Mouse (Mus musculus) hindbrain, embryonic 14.5 days (tissue): ENCODE results near the gene Stam. TPM values are rescaled to one million over a fixed set of nuclear protein-coding genes. Genes with fewer than 3 reads are reported as not detected.

Experiments used
- ATAC-seq: fragments of 200-750 bp; cut with Nextera tagmentation; 2 replicates; pipeline ENCODE4 v1.8.0; 2017; ENCODE audit warnings: moderate number of reproducible peaks, mild to moderate bottlenecking, moderate TSS enrichment, moderate library complexity; ENCODE audit not compliant: low FRiP score
- DNase-seq: peaks from one replicate; pipeline ENCODE4 v3.0.0-alpha.2; 2015; ENCODE audit warnings: low spot score
- H3K27ac ChIP-seq: fragments of 300-500 bp; sonication (generic); 2 replicates; pipeline ENCODE4 v1.5.1; 2014; ENCODE audit warnings: mild to moderate bottlenecking, moderate library complexity
- H3K27me3 ChIP-seq: fragments of 300-500 bp; sonication (generic); 2 replicates; pipeline ENCODE4 v1.6.1; 2014; ENCODE audit warnings: mild to moderate bottlenecking, low read length, mixed read lengths; ENCODE audit not compliant: control insufficient read depth, insufficient read depth
- H3K36me3 ChIP-seq: fragments of 300-500 bp; sonication (generic); replicated peaks from 2 replicates; pipeline ENCODE4 v1.6.1; 2014; ENCODE audit not compliant: control insufficient read depth, insufficient read depth
- H3K4me1 ChIP-seq: fragments of 300-500 bp; sonication (generic); replicated peaks from 2 replicates; pipeline ENCODE4 v1.6.1; 2014; ENCODE audit warnings: antibody characterized with exemption, low read length, mixed read lengths; ENCODE audit not compliant: control insufficient read depth, insufficient read depth
- H3K4me2 ChIP-seq: fragments of 300-500 bp; sonication (generic); replicated peaks from 2 replicates; pipeline ENCODE4 v1.6.1; 2014; ENCODE audit warnings: mild to moderate bottlenecking, moderate library complexity
- H3K4me3 ChIP-seq: fragments of 300-500 bp; sonication (generic); replicated peaks from 2 replicates; pipeline ENCODE4 v1.5.1; 2014; ENCODE audit warnings: mild to moderate bottlenecking, low read length
- H3K9ac ChIP-seq: fragments of 300-500 bp; sonication (generic); 2 replicates; pipeline ENCODE4 v1.6.1; 2014
- H3K9me3 ChIP-seq: fragments of 300-500 bp; sonication (generic); 2 replicates; pipeline ENCODE4 v1.6.1; 2016; ENCODE audit warnings: low read length; ENCODE audit not compliant: control insufficient read depth
- WGBS: fragments of 180-500 bp; shearing (Covaris S2); extraction: QIAGEN DNeasy Blood & Tissue Kit; methylation state at CpG from one replicate; pipeline ENCODE4 v1.1.7; 2014; 5-methylcytosine and 5-hydroxymethylcytosine counted together
- polyA plus RNA-seq: library from polyadenylated mRNA; unstranded; fragments of >200 nt; fragmentation: Nextera tagmentation; extraction: Ambion mirVana; gene quantifications from 2 replicates; pipeline ENCODE4 v1.2.1, GENCODE M21; 2014

Gene Stam
- polyA plus RNA-seq, 1 experiment from 2014 or later = 134 TPM

DNA sequence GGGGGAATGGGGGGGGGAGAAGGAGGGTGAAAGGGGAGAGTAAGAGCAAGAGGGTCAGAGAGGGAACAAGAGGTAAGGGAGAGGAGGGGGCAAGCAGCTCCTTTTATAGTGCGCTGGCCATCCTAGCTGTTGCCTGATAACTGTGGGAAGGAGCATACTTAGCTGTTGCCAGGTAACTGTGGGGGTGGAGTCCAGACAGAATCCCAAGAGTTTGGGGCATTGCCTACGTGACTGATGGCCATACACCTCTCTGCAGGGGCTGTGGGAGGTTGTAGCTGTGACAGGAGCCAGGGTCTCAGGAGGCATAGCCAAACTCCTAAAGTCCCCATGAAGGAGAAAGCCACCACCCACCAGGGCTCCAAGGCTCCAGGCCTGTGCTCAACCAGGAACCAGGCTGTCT lies 66.1 kb downstream of the Stam start:
- Histone ChIP-seq H3K4me1 (no peaks in the 10 kb centered on the region), H3K4me3 (no peak overlapping the region), H3K27ac (no peak overlapping the region), H3K9ac (no peak overlapping the region), H3K4me2 (no peak overlapping the region), H3K27me3 (no peaks in the 10 kb centered on the region), H3K9me3 (no peaks in the 10 kb centered on the region), H3K36me3 (peaks cover 59% of the 10 kb centered on the region)
- WGBS = 21% methylated on average over 2 of the region's 2 CpGs
- ATAC-seq (no peak; the same call in 1 of the 2 replicates), DNase-seq (no peak)

DNA sequence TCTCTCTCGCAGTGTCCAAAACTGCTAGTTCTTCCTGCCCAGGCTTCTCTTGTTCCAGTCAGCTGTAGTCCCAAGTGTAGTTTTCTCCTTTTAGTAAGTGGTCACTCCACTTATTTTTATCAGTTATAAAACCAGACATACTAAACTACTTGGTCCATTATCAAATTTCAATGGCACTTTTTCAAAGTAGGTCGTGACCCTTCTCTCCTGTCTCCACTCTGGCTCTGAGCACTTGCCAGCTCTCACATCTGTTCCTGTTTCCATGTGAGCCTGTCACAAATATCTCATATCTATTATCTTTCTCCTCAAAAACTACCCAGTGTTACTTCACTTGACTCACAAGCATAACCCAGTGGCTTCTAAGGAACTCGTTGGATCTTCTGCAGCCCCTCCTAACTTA lies 71.4 kb downstream of the Stam start:
- no peak for ATAC-seq
- DNase-seq = no peak
- H3K36me3 ChIP-seq = peaks cover 52% of the 10 kb centered on the region
- no peaks in the 10 kb centered on the region for H3K4me1 ChIP-seq
- 90% methylated on average over 3 of the region's 3 CpGs for WGBS
- no peak overlapping the region for H3K27ac ChIP-seq
- no peak overlapping the region for H3K4me3 ChIP-seq
- no peak overlapping the region for H3K4me2 ChIP-seq
- H3K9ac ChIP-seq = no peak overlapping the region
- H3K27me3 ChIP-seq = no peaks in the 10 kb centered on the region
- no peaks in the 10 kb centered on the region for H3K9me3 ChIP-seq

GRCm38 (mm10) chr2:14146913-14147312 lies 73.0 kb downstream of the Stam start:
- Histone ChIP-seq H3K36me3 (peaks cover 46% of the 10 kb centered on the region), H3K4me2 (no peak overlapping the region), H3K4me3 (no peak overlapping the region), H3K27me3 (no peaks in the 10 kb centered on the region), H3K9ac (no peak overlapping the region), H3K27ac (no peak overlapping the region), H3K4me1 (no peaks in the 10 kb centered on the region), H3K9me3 (no peaks in the 10 kb centered on the region)
- ATAC-seq = no peak
- DNase-seq = no peak
- WGBS = 95% methylated on average over 2 of the region's 2 CpGs

DNA sequence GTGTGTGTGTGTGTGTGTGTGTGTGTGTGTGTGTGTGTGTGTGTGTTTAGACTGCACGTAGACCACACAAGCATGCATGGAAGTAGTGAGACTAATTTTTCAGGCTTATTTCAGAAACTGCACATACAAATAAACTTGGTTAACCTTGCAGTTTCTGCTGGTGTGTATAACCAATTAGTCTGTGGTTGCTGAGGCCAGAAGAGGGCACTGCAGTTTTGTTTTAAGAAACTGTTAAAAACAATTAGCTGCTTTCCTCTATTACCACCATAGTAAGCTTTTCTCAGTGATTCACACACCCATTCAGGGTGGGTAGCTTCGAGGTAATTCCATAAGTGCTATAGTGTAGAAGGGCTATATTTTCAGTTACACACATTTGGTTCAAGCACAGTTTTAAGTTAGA lies 76.9 kb downstream of the Stam start:
- H3K9ac ChIP-seq = no peak overlapping the region

GRCm38 (mm10) chr2:14151854-14152253 lies 78.0 kb downstream of the Stam start:
- Histone ChIP-seq H3K27me3 (no peaks in the 10 kb centered on the region), H3K36me3 (peaks cover 10% of the 10 kb centered on the region), H3K4me3 (no peak overlapping the region), H3K4me2 (no peak overlapping the region), H3K4me1 (no peaks in the 10 kb centered on the region), H3K27ac (no peak overlapping the region), H3K9me3 (no peaks in the 10 kb centered on the region), H3K9ac (no peak overlapping the region)
- ATAC-seq = no peak
- WGBS = 93% methylated on average over 6 of the region's 6 CpGs
- no peak for DNase-seq

More for the DNA sequence above, 76.9 kb downstream of the Stam start:
- H3K9me3 ChIP-seq = no peaks in the 10 kb centered on the region
- no peaks in the 10 kb centered on the region for H3K27me3 ChIP-seq
- ATAC-seq = no peak
- no peak for DNase-seq
- H3K4me2 ChIP-seq = no peak overlapping the region
- WGBS = 95% methylated on average over 2 of the region's 2 CpGs
- peaks cover 18% of the 10 kb centered on the region for H3K36me3 ChIP-seq
- no peak overlapping the region for H3K4me3 ChIP-seq
- no peak overlapping the region for H3K27ac ChIP-seq
- no peaks in the 10 kb centered on the region for H3K4me1 ChIP-seq

GRCm38 (mm10) chr2:14159047-14159446 lies 85.1 kb downstream of the Stam start:
- ATAC-seq = no peak
- no peaks in the 10 kb centered on the region for H3K4me1 ChIP-seq
- no peak overlapping the region for H3K27ac ChIP-seq
- 0 out of 2 replicates have a peak, but pooled peaks cover 4% of the 10 kb centered on the region for H3K36me3 ChIP-seq
- no peak overlapping the region for H3K9ac ChIP-seq
- no peak for DNase-seq
- H3K4me2 ChIP-seq = no peak overlapping the region
- no peak overlapping the region for H3K4me3 ChIP-seq
- H3K27me3 ChIP-seq = no peaks in the 10 kb centered on the region
- no peaks in the 10 kb centered on the region for H3K9me3 ChIP-seq
- WGBS = 81% methylated on average over 3 of the region's 3 CpGs

GRCm38 (mm10) chr2:14159756-14160155 lies 85.9 kb downstream of the Stam start:
- DNase-seq (no peak), ATAC-seq (0 out of 2 replicates have a peak, but pooled peaks have one; percentile 41)
- Histone ChIP-seq H3K27ac (no peak overlapping the region), H3K4me2 (no peak overlapping the region), H3K4me3 (no peak overlapping the region), H3K9ac (no peak overlapping the region), H3K36me3 (no peaks in the 10 kb centered on the region), H3K27me3 (no peaks in the 10 kb centered on the region), H3K9me3 (no peaks in the 10 kb centered on the region), H3K4me1 (no peaks in the 10 kb centered on the region)
- WGBS = 77% methylated on average over 2 of the region's 2 CpGs

DNA sequence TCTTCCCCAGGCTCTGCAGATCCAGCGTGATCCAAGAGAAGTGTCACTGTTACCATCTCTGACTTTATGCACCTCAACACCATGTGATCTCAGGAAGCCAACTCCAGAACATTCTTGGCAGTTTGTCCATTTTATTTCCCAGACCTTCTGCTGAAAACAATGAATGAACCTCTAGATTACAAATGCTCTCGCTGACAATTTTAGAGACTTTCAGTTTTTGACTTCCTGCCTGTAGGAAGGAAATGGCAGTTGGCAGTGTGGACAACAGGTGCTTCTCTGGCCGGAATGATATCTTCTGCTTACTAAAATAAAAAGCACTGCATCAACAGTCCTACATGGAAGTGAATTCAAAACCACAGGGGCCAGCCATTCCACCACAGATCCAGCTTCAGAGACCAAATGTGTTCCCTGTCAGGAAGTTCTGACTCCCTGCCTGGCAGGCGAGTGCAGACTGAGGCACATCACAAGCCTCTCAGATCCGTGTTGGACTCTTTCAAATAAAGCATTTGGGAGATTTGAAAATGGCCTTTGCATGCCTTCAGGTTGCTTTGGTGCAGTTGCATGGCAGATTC lies 90.6 kb downstream of the Stam start:
- ATAC-seq = no peak
- 85% methylated on average over 5 of the region's 5 CpGs for WGBS
- H3K9me3 ChIP-seq = no peaks in the 10 kb centered on the region

DNA sequence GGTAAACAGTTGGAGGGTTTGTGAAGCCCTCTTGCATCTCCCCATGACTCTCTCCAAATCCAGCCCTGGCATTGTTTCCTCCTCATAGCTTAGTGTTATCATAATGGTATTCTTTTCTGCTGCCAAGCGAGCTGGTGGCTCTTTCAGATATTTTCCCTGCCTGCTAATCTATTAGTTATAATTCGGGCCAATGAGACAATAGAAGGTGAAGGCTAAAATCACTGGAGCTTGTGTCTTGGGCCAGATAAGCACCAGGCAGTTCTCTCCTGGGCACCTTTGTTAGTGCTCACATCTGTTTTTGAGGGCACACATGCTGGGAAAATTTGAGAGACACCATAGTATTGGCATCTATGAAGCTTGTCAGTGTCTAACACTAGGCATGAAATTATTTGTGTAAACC lies 91.2 kb downstream of the Stam start:
- no peak overlapping the region for H3K9ac ChIP-seq
- no peak overlapping the region for H3K27ac ChIP-seq
- 0 out of 2 replicates have a peak, but pooled peaks have one; percentile 17 for ATAC-seq
- H3K4me3 ChIP-seq = no peak overlapping the region
- WGBS = 72% methylated on average over 2 of the region's 2 CpGs
- H3K4me2 ChIP-seq = no peak overlapping the region
- no peaks in the 10 kb centered on the region for H3K27me3 ChIP-seq
- no peaks in the 10 kb centered on the region for H3K9me3 ChIP-seq
- H3K4me1 ChIP-seq = no peaks in the 10 kb centered on the region
- H3K36me3 ChIP-seq = no peaks in the 10 kb centered on the region
- no peak for DNase-seq

More for the DNA sequence above, 90.6 kb downstream of the Stam start:
- no peaks in the 10 kb centered on the region for H3K27me3 ChIP-seq
- no peaks in the 10 kb centered on the region for H3K4me1 ChIP-seq
- no peak overlapping the region for H3K4me2 ChIP-seq
- H3K4me3 ChIP-seq = no peak overlapping the region
- no peak overlapping the region for H3K27ac ChIP-seq
- no peak overlapping the region for H3K9ac ChIP-seq
- no peak for DNase-seq
- H3K36me3 ChIP-seq = no peaks in the 10 kb centered on the region
